In the genomic region with DNA sequence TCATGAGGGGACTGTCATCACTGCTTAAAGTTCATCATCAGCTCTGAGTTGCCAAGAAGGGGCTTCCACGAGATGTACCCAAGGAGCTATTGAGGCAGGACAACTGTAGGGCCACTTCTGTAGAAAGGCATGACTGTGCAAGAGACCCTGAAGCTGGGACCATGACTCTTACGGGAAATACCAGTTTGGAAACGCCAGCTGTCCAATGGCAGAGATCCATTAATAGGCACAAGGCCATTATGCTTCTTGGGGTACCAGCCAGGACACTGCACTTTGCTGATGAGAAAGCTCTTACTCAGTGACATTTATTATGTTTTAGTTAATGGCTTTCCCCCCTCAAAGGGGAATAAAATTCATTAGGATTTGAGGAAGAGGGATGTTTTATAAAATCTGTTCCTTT, we compare ENCODE assay signal across 31 mouse cellular contexts. TPM values are rescaled to one million over a fixed set of nuclear protein-coding genes. Genes with fewer than 3 reads are reported as not detected.
"Had no signal": no experiment of that assay in that cellular context is flagged by ENCODE, and none has a peak within 500 bp of the region (broad histone marks: within the 10 kb centered on the region; RNA-seq: fewer than 3 reads in every experiment).

No protein-coding gene starts in this region.

- H3K27me3 ChIP-seq: heart, embryonic 13.5 days; heart, embryonic 15.5 days; hindbrain, embryonic 13.5 days; hindbrain, embryonic 15.5 days; intestine, embryonic 15.5 days; kidney, embryonic 15.5 days; limb, embryonic 13.5 days; limb, embryonic 15.5 days; liver, embryonic 12.5 days had no signal

- H3K4me2 ChIP-seq: heart, embryonic 11.5 days; heart, embryonic 13.5 days; heart, embryonic 15.5 days; hindbrain, embryonic 13.5 days; hindbrain, embryonic 15.5 days; intestine, embryonic 15.5 days; kidney, embryonic 15.5 days; limb, embryonic 13.5 days; limb, embryonic 15.5 days; liver, embryonic 12.5 days had no signal

- H3K36me3 ChIP-seq: heart, embryonic 13.5 days; heart, embryonic 15.5 days; hindbrain, embryonic 13.5 days; hindbrain, embryonic 15.5 days; intestine, embryonic 15.5 days; kidney, embryonic 15.5 days; limb, embryonic 13.5 days; limb, embryonic 15.5 days; liver, embryonic 12.5 days had no signal

- H3K4me1 ChIP-seq: heart, embryonic 13.5 days; heart, embryonic 15.5 days; hindbrain, embryonic 13.5 days; hindbrain, embryonic 15.5 days; intestine, embryonic 15.5 days; kidney, embryonic 15.5 days; limb, embryonic 13.5 days; limb, embryonic 15.5 days had no signal

- ATAC-seq: hindbrain, postnatal 0 days; intestine, embryonic 15.5 days; liver, embryonic 12.5 days had no signal

- H3K9me3 ChIP-seq: heart, embryonic 13.5 days; heart, embryonic 15.5 days; hindbrain, embryonic 13.5 days; hindbrain, embryonic 15.5 days; intestine, embryonic 15.5 days; kidney, embryonic 15.5 days; limb, embryonic 13.5 days; limb, embryonic 15.5 days; liver, embryonic 12.5 days had no signal

- H3K4me3 ChIP-seq: heart, embryonic 13.5 days; heart, embryonic 15.5 days; hindbrain, embryonic 13.5 days; hindbrain, embryonic 15.5 days; intestine, embryonic 15.5 days; kidney, embryonic 15.5 days; limb, embryonic 13.5 days; limb, embryonic 15.5 days; liver, embryonic 12.5 days had no signal

- H3K9ac ChIP-seq: heart, embryonic 13.5 days; heart, embryonic 15.5 days; hindbrain, embryonic 13.5 days; hindbrain, embryonic 15.5 days; intestine, embryonic 15.5 days; kidney, embryonic 15.5 days; limb, embryonic 13.5 days; limb, embryonic 15.5 days; liver, embryonic 12.5 days; liver, embryonic 14.5 days had no signal

- H3K27ac ChIP-seq: heart, embryonic 13.5 days; heart, embryonic 15.5 days; hindbrain, embryonic 13.5 days; hindbrain, embryonic 15.5 days; hindbrain, postnatal 0 days; intestine, embryonic 15.5 days; kidney, embryonic 15.5 days; kidney, postnatal 0 days; limb, embryonic 13.5 days; limb, embryonic 15.5 days; liver, embryonic 12.5 days; liver, embryonic 14.5 days had no signal

- DNase-seq: gastrocnemius, postnatal 14 days; gastrocnemius, postnatal 36 days; heart, adult 18-20 months; heart, postnatal 14 days; heart, postnatal 36 days; kidney, adult 11 months; kidney, adult 2 months; kidney, adult 9 months; kidney, postnatal 14 days; kidney, postnatal 36 days; layer of hippocampus, adult 9-11 months; layer of hippocampus, postnatal 36 days; left cerebral cortex, postnatal 4 days had no signal

RNA-seq across cellular contexts. Expression of a gene that starts 24.6 kb away (rescaled TPM):
- polyA plus RNA-seq: heart, postnatal 0 days; hindbrain, embryonic 11.5 days; hindbrain, embryonic 15.5 days; kidney, postnatal 0 days; limb, embryonic 13.5 days; limb, embryonic 15.5 days; liver, embryonic 16.5 days had no signal

RNA-seq across cellular contexts. Expression of a gene that starts 38.8 kb away (rescaled TPM):
- polyA plus RNA-seq: heart, embryonic 11.5 days; heart, embryonic 13.5 days; heart, embryonic 15.5 days; heart, postnatal 0 days; intestine, embryonic 15.5 days; kidney, adult 2 months; kidney, embryonic 15.5 days; kidney, postnatal 0 days; large intestine, adult 2 months; limb, embryonic 11.5 days; limb, embryonic 13.5 days; limb, embryonic 15.5 days; liver, embryonic 12.5 days; liver, embryonic 14.5 days; liver, embryonic 16.5 days had no signal
